Mouse (Mus musculus) heart, postnatal 0 days (tissue): ENCODE data around the gene Hoxc9.

Source experiments
- CTCF ChIP-seq: IDR thresholded peaks from 2 replicates; pipeline ENCODE4 v1.5.1; 2016; ENCODE audit warnings: antibody characterized with exemption, control low read depth, low read depth
- EP300 ChIP-seq: IDR thresholded peaks from 2 replicates; pipeline ENCODE4 v1.6.1; 2016; ENCODE audit warnings: antibody characterized with exemption, low read depth

DNA sequence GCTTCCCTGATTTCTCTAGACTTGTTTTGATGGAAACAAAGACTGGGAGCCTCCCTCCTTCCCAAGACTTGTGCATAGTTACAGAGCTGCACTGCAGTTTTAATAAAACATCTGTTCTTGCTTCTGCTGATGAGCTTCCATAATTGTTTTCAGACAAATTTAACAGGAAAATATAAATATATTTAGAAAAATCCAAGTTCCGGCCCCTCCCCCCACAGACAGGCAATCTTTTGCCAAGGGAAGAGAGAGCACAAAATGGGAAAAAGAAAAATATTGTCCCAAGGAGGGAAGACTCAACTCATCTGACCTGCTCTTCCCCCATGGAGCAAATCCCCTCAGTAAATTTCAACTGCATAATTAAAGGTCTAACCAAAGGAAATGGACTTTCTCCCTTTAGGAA lies 30.1 kb downstream of the Hoxc9 start:
- TF ChIP-seq CTCF, result no peak
- no peak for TF ChIP-seq EP300
